ENCODE assay signal across 8 mouse cellular contexts in genomic region chr1:165236321-165237298, GRCm38 (mm10). TPM values are rescaled to one million over a fixed set of nuclear protein-coding genes. Genes with fewer than 3 reads are reported as not detected.
DNase-seq lines count a peak whose midpoint lies in the region; ATAC-seq and TF ChIP-seq lines count a peak whose summit lies in the region.

Gene Tiprl (minus strand): TSS chr1:165236996.

- DNase-seq in 416B (ENCODE audit: low read depth), result peak; percentile 97
- DNase-seq in heart, adult 8-10 months (ENCODE audit: low spot score), result peak; percentile 97
- DNase-seq in kidney, adult 9 months, result peak; percentile 98
- DNase-seq in limb, embryonic 14.5 days (ENCODE audit: low spot score), result peak; percentile 92
- DNase-seq in midbrain, postnatal 0 days (ENCODE audit: low spot score), result peak; percentile 97
- peak; percentile 90 to 95 for DNase-seq in spleen, postnatal 14 days (ENCODE audit: low spot score in 2 of 2)

- H3K4me3 ChIP-seq in bone marrow, adult 2 months (replicated peaks; ENCODE audit: control insufficient read depth, low read depth, low read length), result peak within 1 kb of the TSS; percentile 92
- peak within 1 kb of the TSS; percentile 71 for H3K4me3 ChIP-seq in embryonic facial prominence, embryonic 15.5 days (replicated peaks)
- peak within 1 kb of the TSS; percentile 91 for H3K4me3 ChIP-seq in limb, embryonic 14.5 days (replicated peaks; ENCODE audit: low read length)
- peak within 1 kb of the TSS; percentile 74 for H3K4me3 ChIP-seq in midbrain, postnatal 0 days (ENCODE audit: low read depth, low read length)

- no peaks in the 10 kb centered on the region for H3K36me3 ChIP-seq in embryonic facial prominence, embryonic 15.5 days
- no peaks in the 10 kb centered on the region for H3K36me3 ChIP-seq in limb, embryonic 14.5 days (ENCODE audit: control insufficient read depth, insufficient read depth, low read length)
- H3K36me3 ChIP-seq in midbrain, postnatal 0 days (ENCODE audit: insufficient read depth, low read length), result no peaks in the 10 kb centered on the region

- TF ChIP-seq CTCF in bone marrow, adult 2 months (IDR thresholded peaks at IDR 0.05; ENCODE audit: control insufficient read depth, insufficient read depth, low read length), result no peak
- TF ChIP-seq CTCF in midbrain, postnatal 0 days (IDR thresholded peaks at IDR 0.05), result peak; percentile 38

- no peaks in the 10 kb centered on the region for H3K4me1 ChIP-seq in bone marrow, adult 2 months (ENCODE audit: control insufficient read depth, insufficient read depth, low read length)
- H3K4me1 ChIP-seq in embryonic facial prominence, embryonic 15.5 days, result peaks cover 12% of the 10 kb centered on the region
- peaks cover 11% of the 10 kb centered on the region for H3K4me1 ChIP-seq in limb, embryonic 14.5 days (ENCODE audit: control insufficient read depth, insufficient read depth, low read length)
- peaks cover 3% of the 10 kb centered on the region; the same call in 1 of the 2 replicates for H3K4me1 ChIP-seq in midbrain, postnatal 0 days (ENCODE audit: insufficient read depth, low read length)

- H3K9ac ChIP-seq in embryonic facial prominence, embryonic 15.5 days, result peak within 1 kb of the TSS; percentile 46
- H3K9ac ChIP-seq in limb, embryonic 14.5 days (ENCODE audit: low read depth, low read length, severe bottlenecking), result peak within 1 kb of the TSS; percentile 82
- H3K9ac ChIP-seq in midbrain, postnatal 0 days (replicated peaks; ENCODE audit: low read length, poor library complexity, severe bottlenecking), result peak within 1 kb of the TSS; percentile 78

- H3K27me3 ChIP-seq in embryonic facial prominence, embryonic 15.5 days, result no peaks in the 10 kb centered on the region
- H3K27me3 ChIP-seq in limb, embryonic 14.5 days (ENCODE audit: control insufficient read depth, insufficient read depth, low read length), result no peaks in the 10 kb centered on the region
- H3K27me3 ChIP-seq in midbrain, postnatal 0 days (ENCODE audit: insufficient read depth, low read length), result no peaks in the 10 kb centered on the region

- H3K9me3 ChIP-seq in embryonic facial prominence, embryonic 15.5 days (replicated peaks), result no peaks in the 10 kb centered on the region
- no peaks in the 10 kb centered on the region for H3K9me3 ChIP-seq in limb, embryonic 14.5 days (ENCODE audit: control insufficient read depth, low read length)
- H3K9me3 ChIP-seq in midbrain, postnatal 0 days (ENCODE audit: low read length), result no peaks in the 10 kb centered on the region

- under 1% methylated on average over 76 of the region's 76 CpGs for WGBS in bone marrow, adult 2 months
- WGBS in embryonic facial prominence, embryonic 15.5 days, result under 1% methylated on average over 76 of the region's 76 CpGs
- WGBS in limb, embryonic 14.5 days, result under 1% methylated on average over 61 of the region's 76 CpGs
- WGBS in midbrain, postnatal 0 days, result under 1% methylated on average over 67 of the region's 76 CpGs

- H3K4me2 ChIP-seq in embryonic facial prominence, embryonic 15.5 days (replicated peaks), result peak within 1 kb of the TSS; percentile 76
- peak within 1 kb of the TSS; percentile 66 for H3K4me2 ChIP-seq in limb, embryonic 14.5 days (replicated peaks; ENCODE audit: low read depth, low read length, severe bottlenecking)
- peak within 1 kb of the TSS; percentile 84 for H3K4me2 ChIP-seq in midbrain, postnatal 0 days (ENCODE audit: low read depth, low read length, poor library complexity, severe bottlenecking)

- peak; percentile 99 for ATAC-seq in embryonic facial prominence, embryonic 15.5 days (ENCODE audit: insufficient number of reproducible peaks, low FRiP score, low TSS enrichment, low read depth)
- ATAC-seq in limb, embryonic 14.5 days (ENCODE audit: low FRiP score, low read depth), result peak; percentile 100
- ATAC-seq in midbrain, postnatal 0 days (ENCODE audit: low FRiP score), result peak; percentile 99

- peak within 1 kb of the TSS; percentile 89 for H3K27ac ChIP-seq in bone marrow, adult 2 months (ENCODE audit: control insufficient read depth, insufficient read depth, low read depth, low read length, poor library complexity)
- peak within 1 kb of the TSS; percentile 93 for H3K27ac ChIP-seq in embryonic facial prominence, embryonic 15.5 days (replicated peaks)
- peak within 1 kb of the TSS; percentile 92 for H3K27ac ChIP-seq in limb, embryonic 14.5 days (replicated peaks; ENCODE audit: low read depth, low read length)
- H3K27ac ChIP-seq in midbrain, postnatal 0 days (ENCODE audit: low read depth, low read length), result peak within 1 kb of the TSS; percentile 93

- TF ChIP-seq POLR2A in bone marrow, adult 2 months (IDR thresholded peaks at IDR 0.05; ENCODE audit: borderline replicate concordance, control insufficient read depth, low read depth, low read length), result peak; percentile 89
- TF ChIP-seq POLR2A in limb, embryonic 14.5 days (IDR thresholded peaks at IDR 0.05; ENCODE audit: borderline replicate concordance, extremely low read depth, insufficient read depth, insufficient read length), result peak; percentile 78; the same call in 1 of the 2 replicates

RNA-seq across cellular contexts. Expression of gene Tiprl, which starts in this region (rescaled TPM):
- polyA plus RNA-seq in bone marrow, adult 2 months (2011; ENCODE audit: insufficient read depth, insufficient read length, low replicate concordance, missing spikeins), result 19.4 and 33.0 TPM in 2 replicates
- polyA plus RNA-seq in embryonic facial prominence, embryonic 15.5 days (2015; fragmentation: Nextera tagmentation; extraction: Ambion mirVana), result 87.6 TPM in 2 replicates
- total RNA-seq in heart, adult 8-10 months (2022), result 10 to 100 TPM; 30.0 to 36.4 (median 34.8) TPM
- polyA plus RNA-seq in limb, embryonic 14.5 days (2012; rRNA removed), result 34.5 and 52.4 TPM in 2 replicates
- 84.9 and 99.1 TPM in 2 replicates for polyA plus RNA-seq in limb, embryonic 14.5 days (2014; fragmentation: Nextera tagmentation; extraction: Ambion mirVana)
- 27.0 and 41.3 TPM in 2 replicates for total RNA-seq in midbrain, postnatal 0 days (2014; rRNA removed)
- polyA plus RNA-seq in midbrain, postnatal 0 days (2015; fragmentation: Nextera tagmentation; extraction: Ambion mirVana), result 140 and 144 TPM in 2 replicates

Comparison
In these comparisons a context has a peak if more than half of its experiments do, and no peak if none do; other contexts are left out.
1. Peak in every context shown above with its lines: DNase-seq, ATAC-seq, H3K4me3 ChIP-seq and H3K27ac ChIP-seq.